Mouse (Mus musculus) limb, embryonic 11.5 days (tissue): Measurements from ENCODE around the gene A630001G21Rik. TPM values are rescaled to one million over a fixed set of nuclear protein-coding genes. Genes with fewer than 3 reads are reported as not detected.

Experiments used
- ATAC-seq: fragments of 200-750 bp; cut with Nextera tagmentation; 2 replicates; pipeline ENCODE4 v1.8.0; 2017; ENCODE audit warnings: low read depth; ENCODE audit not compliant: insufficient number of reproducible peaks, low FRiP score, low TSS enrichment
- DNase-seq: peaks from one replicate; pipeline ENCODE4 v3.0.0-alpha.2; 2015; ENCODE audit warnings: low spot score
- H3K27ac ChIP-seq: fragments of 300-500 bp; sonication (generic); replicated peaks from 2 replicates; pipeline ENCODE4 v1.5.1; 2014; ENCODE audit warnings: low read depth, mild to moderate bottlenecking, low read length
- H3K27me3 ChIP-seq: fragments of 300-500 bp; sonication (generic); 2 replicates; pipeline ENCODE4 v1.6.1; 2014; ENCODE audit warnings: mild to moderate bottlenecking, low read length, mixed read lengths; ENCODE audit not compliant: control insufficient read depth, insufficient read depth
- H3K36me3 ChIP-seq: fragments of 300-500 bp; sonication (generic); 2 replicates; pipeline ENCODE4 v1.6.1; 2014; ENCODE audit warnings: mild to moderate bottlenecking, low read length, moderate library complexity, mixed read lengths; ENCODE audit not compliant: control insufficient read depth, insufficient read depth
- H3K4me1 ChIP-seq: fragments of 300-500 bp; sonication (generic); 2 replicates; pipeline ENCODE4 v1.6.1; 2014; ENCODE audit warnings: low read length, mixed read lengths; ENCODE audit not compliant: control insufficient read depth, insufficient read depth
- H3K4me2 ChIP-seq: fragments of 300-500 bp; sonication (generic); 2 replicates; pipeline ENCODE4 v1.6.1; 2014; ENCODE audit warnings: low read depth, mild to moderate bottlenecking, moderate library complexity; ENCODE audit not compliant: severe bottlenecking
- H3K4me3 ChIP-seq: fragments of 300-500 bp; sonication (generic); 2 replicates; pipeline ENCODE4 v1.5.1; 2014; ENCODE audit warnings: low read depth, low read length
- H3K9ac ChIP-seq: fragments of 300-500 bp; sonication (generic); 2 replicates; pipeline ENCODE4 v1.6.1; 2014; ENCODE audit warnings: mild to moderate bottlenecking, low read length
- H3K9me3 ChIP-seq: fragments of 300-500 bp; sonication (generic); 2 replicates; pipeline ENCODE4 v1.6.1; 2016; ENCODE audit warnings: low read length; ENCODE audit not compliant: control insufficient read depth
- WGBS: fragments of 180-500 bp; shearing (Covaris S2); extraction: QIAGEN DNeasy Blood & Tissue Kit; methylation state at CpG from one replicate; pipeline ENCODE4 v1.1.7; 2014; 5-methylcytosine and 5-hydroxymethylcytosine counted together
- polyA plus RNA-seq: library from polyadenylated mRNA; unstranded; fragments of >200 nt; fragmentation: Nextera tagmentation; extraction: Ambion mirVana; gene quantifications from 2 replicates; pipeline ENCODE4 v1.2.1, GENCODE M21; 2014

The A630001G21Rik gene
- polyA plus RNA-seq, 1 experiment from 2014 or later: 0.64 TPM

DNA sequence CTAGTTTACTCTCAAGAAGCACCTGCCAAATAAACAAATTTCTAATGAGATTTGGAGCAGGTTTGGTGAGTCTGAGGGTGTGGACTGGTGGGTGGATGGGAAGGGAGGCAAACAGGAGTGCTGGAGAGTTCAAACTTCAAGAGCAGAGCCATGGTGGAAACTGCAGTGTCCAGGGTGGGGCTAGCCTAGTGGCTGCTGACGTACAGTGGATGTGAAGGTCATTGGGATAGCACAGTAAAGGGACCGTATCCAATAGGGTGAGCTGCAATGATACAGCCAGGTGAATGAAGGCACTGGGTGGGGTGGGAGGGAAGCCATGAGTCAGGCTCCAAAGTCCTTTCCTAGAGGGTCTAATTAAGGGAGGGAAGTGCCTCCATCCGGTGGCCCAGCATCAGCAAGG is 12.1 kb upstream of the A630001G21Rik start:
- WGBS: 73% methylated on average over 3 of the region's 3 CpGs
- Histone ChIP-seq H3K36me3 (no peaks in the 10 kb centered on the region), H3K27me3 (no peaks in the 10 kb centered on the region), H3K9ac (no peak overlapping the region), H3K27ac (no peak overlapping the region), H3K4me3 (no peak overlapping the region), H3K4me2 (no peak overlapping the region), H3K9me3 (no peaks in the 10 kb centered on the region), H3K4me1 (no peaks in the 10 kb centered on the region)
- DNase-seq: no peak
- no peak for ATAC-seq

- DNase-seq (no peak), ATAC-seq (no peak)
- H3K36me3 ChIP-seq: no peaks in the 10 kb centered on the region
- WGBS: 79% methylated on average over 4 of the region's 4 CpGs
- H3K27me3 ChIP-seq: no peaks in the 10 kb centered on the region
- H3K27ac ChIP-seq: no peak overlapping the region
- no peak overlapping the region for H3K4me2 ChIP-seq
- H3K9me3 ChIP-seq: no peaks in the 10 kb centered on the region
- H3K4me1 ChIP-seq: no peaks in the 10 kb centered on the region
- no peak overlapping the region for H3K9ac ChIP-seq
- H3K4me3 ChIP-seq: no peak overlapping the region
Measured at GRCm38 (mm10) chr1:85779428-85780180, 1.2 kb upstream of the A630001G21Rik start.

- no peaks in the 10 kb centered on the region for H3K36me3 ChIP-seq
- H3K4me1 ChIP-seq: no peaks in the 10 kb centered on the region
- WGBS: 75% methylated on average over 3 of the region's 3 CpGs
- DNase-seq (no peak), ATAC-seq (no peak)
- no peak overlapping the region for H3K9ac ChIP-seq
- H3K9me3 ChIP-seq: no peaks in the 10 kb centered on the region
- H3K4me2 ChIP-seq: no peak overlapping the region
- H3K27ac ChIP-seq: no peak overlapping the region
- H3K4me3 ChIP-seq: no peak overlapping the region
- H3K27me3 ChIP-seq: no peaks in the 10 kb centered on the region
Measured at GRCm38 (mm10) chr1:85779012-85779411, 569 bp upstream of the A630001G21Rik start.

GRCm38 (mm10) chr1:85776154-85776553 is 2.3 kb downstream of the A630001G21Rik start:
- Histone ChIP-seq H3K4me1 (no peaks in the 10 kb centered on the region), H3K9ac (no peak overlapping the region), H3K27ac (no peak overlapping the region), H3K9me3 (no peaks in the 10 kb centered on the region), H3K4me3 (no peak overlapping the region), H3K4me2 (no peak overlapping the region), H3K27me3 (no peaks in the 10 kb centered on the region), H3K36me3 (no peaks in the 10 kb centered on the region)
- ATAC-seq: no peak
- DNase-seq: no peak
- 49% methylated on average over 10 of the region's 10 CpGs for WGBS

- Histone ChIP-seq H3K4me3 (no peak overlapping the region), H3K9ac (no peak overlapping the region), H3K4me2 (no peak overlapping the region), H3K27ac (no peak overlapping the region), H3K4me1 (no peaks in the 10 kb centered on the region), H3K36me3 (no peaks in the 10 kb centered on the region), H3K9me3 (no peaks in the 10 kb centered on the region), H3K27me3 (no peaks in the 10 kb centered on the region)
- ATAC-seq (no peak), DNase-seq (no peak)
- 88% methylated on average over 7 of the region's 7 CpGs for WGBS
Measured at GRCm38 (mm10) chr1:85775136-85775535, 3.3 kb downstream of the A630001G21Rik start.

GRCm38 (mm10) chr1:85771976-85772375 is 6.5 kb downstream of the A630001G21Rik start:
- ATAC-seq (no peak), DNase-seq (no peak)
- Histone ChIP-seq H3K4me1 (no peaks in the 10 kb centered on the region), H3K27ac (no peak overlapping the region), H3K27me3 (no peaks in the 10 kb centered on the region), H3K4me3 (no peak overlapping the region), H3K9ac (no peak overlapping the region), H3K4me2 (no peak overlapping the region), H3K9me3 (no peaks in the 10 kb centered on the region), H3K36me3 (no peaks in the 10 kb centered on the region)
- 81% methylated on average over 3 of the region's 3 CpGs for WGBS

DNA sequence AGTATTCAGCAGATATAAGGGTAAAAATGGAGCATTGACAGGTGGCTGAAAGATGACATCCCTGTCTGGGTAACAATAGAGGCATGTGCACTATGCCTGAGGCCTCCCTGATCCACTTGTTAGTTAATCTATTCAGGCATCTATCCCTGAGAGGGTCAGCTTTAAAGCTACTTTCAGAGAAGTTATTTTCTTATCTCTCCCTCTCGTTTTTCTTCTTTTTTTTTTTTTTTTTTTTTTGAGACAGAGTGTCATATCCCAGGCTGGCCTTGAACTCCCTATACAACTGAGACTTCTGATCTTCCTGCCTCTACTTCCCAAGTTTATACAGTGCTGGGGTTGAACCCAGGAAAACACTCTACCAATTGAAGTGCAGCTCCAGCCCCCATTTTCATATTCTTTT is 10.7 kb downstream of the A630001G21Rik start:
- no peaks in the 10 kb centered on the region for H3K9me3 ChIP-seq
- H3K9ac ChIP-seq: no peak overlapping the region
- H3K4me2 ChIP-seq: no peak overlapping the region
- no peaks in the 10 kb centered on the region for H3K36me3 ChIP-seq
- ATAC-seq: no peak
- no peak overlapping the region for H3K27ac ChIP-seq
- WGBS: 53% methylated on average over 1 of the region's 1 CpGs
- H3K27me3 ChIP-seq: no peaks in the 10 kb centered on the region
- no peaks in the 10 kb centered on the region for H3K4me1 ChIP-seq
- no peak overlapping the region for H3K4me3 ChIP-seq
- DNase-seq: no peak

DNA sequence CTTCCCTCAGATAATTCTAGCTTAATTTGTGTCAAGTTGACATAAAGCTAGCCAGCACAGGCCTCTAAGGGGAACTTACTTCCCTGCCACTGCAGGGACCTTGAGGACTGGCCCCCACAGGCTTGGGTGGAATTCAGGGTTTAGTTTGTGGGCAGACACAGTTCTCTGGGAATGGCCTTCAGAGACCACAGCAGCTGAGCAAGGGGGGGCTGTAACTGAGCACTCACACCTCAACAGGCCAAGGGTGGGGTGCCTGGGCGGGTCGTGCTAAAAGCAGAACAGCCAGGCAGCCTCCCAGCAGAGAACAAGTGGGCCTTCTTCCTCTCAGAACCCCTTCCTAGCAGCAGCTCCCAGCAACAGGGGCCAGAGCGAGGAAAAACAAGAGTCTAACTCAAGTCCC is 12.3 kb downstream of the A630001G21Rik start:
- H3K9ac ChIP-seq: no peak overlapping the region
- DNase-seq (no peak), ATAC-seq (no peak)
- H3K36me3 ChIP-seq: no peaks in the 10 kb centered on the region
- H3K9me3 ChIP-seq: no peaks in the 10 kb centered on the region
- H3K4me3 ChIP-seq: no peak overlapping the region
- no peaks in the 10 kb centered on the region for H3K4me1 ChIP-seq
- no peaks in the 10 kb centered on the region for H3K27me3 ChIP-seq
- H3K27ac ChIP-seq: no peak overlapping the region
- H3K4me2 ChIP-seq: no peak overlapping the region
- 81% methylated on average over 3 of the region's 3 CpGs for WGBS

GRCm38 (mm10) chr1:85764291-85764690 is 14.2 kb downstream of the A630001G21Rik start:
- Histone ChIP-seq H3K27ac (no peak overlapping the region), H3K27me3 (no peaks in the 10 kb centered on the region), H3K9ac (no peak overlapping the region), H3K4me1 (no peaks in the 10 kb centered on the region), H3K36me3 (no peaks in the 10 kb centered on the region), H3K4me2 (no peak overlapping the region), H3K4me3 (no peak overlapping the region), H3K9me3 (no peaks in the 10 kb centered on the region)
- DNase-seq (no peak), ATAC-seq (no peak)
- 83% methylated on average over 4 of the region's 4 CpGs for WGBS
